In genomic region chr13:107954445-107955261, GRCm38 (mm10) we compare ENCODE assay signal across 7 mouse cellular contexts.
DNase-seq lines count a peak whose midpoint lies in the region; ATAC-seq lines count a peak whose summit lies in the region.

No protein-coding gene starts in this region.

- H3K9me3 ChIP-seq in lung, embryonic 15.5 days = no peaks in the 10 kb centered on the region
- H3K9me3 ChIP-seq in limb, embryonic 10.5 days (replicated peaks) = no peaks in the 10 kb centered on the region

- ATAC-seq in lung, embryonic 15.5 days (ENCODE audit: borderline replicate concordance, extremely low read depth, low FRiP score, low TSS enrichment) = peak; percentile 49; the same call in 1 of the 2 replicates

- intact Hi-C loops in gastrocnemius, postnatal 36 days (cut with DNase I) = no loop called here

- H3K27ac ChIP-seq in lung, embryonic 15.5 days = peak overlapping the region; percentile 35
- H3K27ac ChIP-seq in limb, embryonic 10.5 days = peak overlapping the region; percentile 78

- WGBS in lung, embryonic 15.5 days = 41% methylated on average over 16 of the region's 16 CpGs
- 25% methylated on average over 16 of the region's 16 CpGs for WGBS in limb, embryonic 10.5 days

- peaks cover 23% of the 10 kb centered on the region; the same call in 1 of the 2 replicates for H3K4me1 ChIP-seq in lung, embryonic 15.5 days
- H3K4me1 ChIP-seq in limb, embryonic 10.5 days = peaks cover 29% of the 10 kb centered on the region

- peak overlapping the region; percentile 28; the same call in 1 of the 2 replicates for H3K4me2 ChIP-seq in lung, embryonic 15.5 days

- no peak for DNase-seq in lung, postnatal 10 days
- DNase-seq in embryo, embryonic 9.5 days (ENCODE audit: extremely low spot score) = peak; percentile 63
- no peak for DNase-seq in limb, embryonic 10.5 days (ENCODE audit: low spot score)
- peak; percentile 14 for DNase-seq in skeletal muscle tissue, adult 2 months (ENCODE audit: low read depth, low spot score)
- no peak for DNase-seq in gastrocnemius, postnatal 36 days
- DNase-seq in spleen, postnatal 4 days (ENCODE audit: low spot score in 2 of 2) = no peak

- no peak overlapping the region for H3K4me3 ChIP-seq in lung, embryonic 15.5 days
- peak overlapping the region; percentile 29; the same call in 1 of the 2 replicates for H3K4me3 ChIP-seq in limb, embryonic 10.5 days

- H3K27me3 ChIP-seq in lung, embryonic 15.5 days = no peaks in the 10 kb centered on the region
- no peaks in the 10 kb centered on the region for H3K27me3 ChIP-seq in limb, embryonic 10.5 days (ENCODE audit: low read depth, poor library complexity, severe bottlenecking)

- H3K36me3 ChIP-seq in lung, embryonic 15.5 days = no peaks in the 10 kb centered on the region
- H3K36me3 ChIP-seq in limb, embryonic 10.5 days = no peaks in the 10 kb centered on the region

- H3K9ac ChIP-seq in lung, embryonic 15.5 days = no peak overlapping the region

Comparison
In these comparisons a context has a peak if more than half of its experiments do, and no peak if none do; other contexts are left out.
1. DNase-seq: peak in embryo, embryonic 9.5 days (single experiment) and skeletal muscle tissue, adult 2 months (single experiment); none in lung, postnatal 10 days (single experiment), limb, embryonic 10.5 days (single experiment), gastrocnemius, postnatal 36 days (0 of 2) and spleen, postnatal 4 days (0 of 2).